Mouse (Mus musculus) lung, postnatal 0 days (tissue): ENCODE measurements around the gene B3gntl1. TPM values are rescaled to one million over a fixed set of nuclear protein-coding genes. Genes with fewer than 3 reads are reported as not detected.

Experiments
- ATAC-seq: fragments of 200-750 bp; cut with Nextera tagmentation; 2 replicates; pipeline ENCODE4 v1.8.0; 2017; ENCODE audit warnings: moderate library complexity
- DNase-seq: peaks from one replicate; pipeline ENCODE4 v3.0.0-alpha.2; 2016; ENCODE audit warnings: low spot score
- H3K27ac ChIP-seq: fragments of 300-500 bp; sonication (generic); 2 replicates; pipeline ENCODE4 v1.5.1; 2014; ENCODE audit warnings: antibody characterized with exemption, mild to moderate bottlenecking, low read length, mixed read lengths
- H3K27me3 ChIP-seq: fragments of 300-500 bp; sonication (generic); replicated peaks from 2 replicates; pipeline ENCODE4 v1.6.1; 2014; ENCODE audit warnings: low read length, mixed read lengths; ENCODE audit not compliant: insufficient read depth
- H3K36me3 ChIP-seq: fragments of 300-500 bp; sonication (generic); 2 replicates; pipeline ENCODE4 v1.6.1; 2014; ENCODE audit warnings: low read length, mixed read lengths; ENCODE audit not compliant: insufficient read depth
- H3K4me1 ChIP-seq: fragments of 300-500 bp; sonication (generic); 2 replicates; pipeline ENCODE4 v1.6.1; 2014; ENCODE audit warnings: antibody characterized with exemption, low read depth, low read length, mixed read lengths; ENCODE audit not compliant: insufficient read depth
- H3K4me2 ChIP-seq: fragments of 300-500 bp; sonication (generic); replicated peaks from 2 replicates; pipeline ENCODE4 v1.6.1; 2014; ENCODE audit warnings: low read depth, mild to moderate bottlenecking, low read length, moderate library complexity, mixed read lengths
- H3K4me3 ChIP-seq: fragments of 300-500 bp; sonication (generic); 2 replicates; pipeline ENCODE4 v1.5.1; 2014; ENCODE audit warnings: low read depth, low read length
- H3K9ac ChIP-seq: fragments of 300-500 bp; sonication (generic); replicated peaks from 2 replicates; pipeline ENCODE4 v1.6.1; 2014; ENCODE audit warnings: low read depth, mild to moderate bottlenecking
- H3K9me3 ChIP-seq: fragments of 300-500 bp; sonication (generic); 2 replicates; pipeline ENCODE4 v1.6.1; 2016; ENCODE audit warnings: low read length, mixed read lengths
- CTCF ChIP-seq: IDR thresholded peaks from 2 replicates; pipeline ENCODE4 v1.5.1; 2016; ENCODE audit warnings: antibody characterized with exemption, mild to moderate bottlenecking
- EP300 ChIP-seq: IDR thresholded peaks from 2 replicates; pipeline ENCODE4 v1.6.1; 2016; ENCODE audit warnings: antibody characterized with exemption, mild to moderate bottlenecking, control low read depth
- WGBS: fragments of 180-500 bp; shearing (Covaris S2); extraction: QIAGEN DNeasy Blood & Tissue Kit; methylation state at CpG from one replicate; pipeline ENCODE4 v1.1.7; 2014; 5-methylcytosine and 5-hydroxymethylcytosine counted together
- polyA plus RNA-seq: library from polyadenylated mRNA; unstranded; fragments of >200 nt; fragmentation: Nextera tagmentation; extraction: Ambion mirVana; gene quantifications from 2 replicates; pipeline ENCODE4 v1.2.1, GENCODE M21; 2015

B3gntl1 gene
- polyA plus RNA-seq, 1 experiment from 2014 or later: 3.4 TPM

DNA sequence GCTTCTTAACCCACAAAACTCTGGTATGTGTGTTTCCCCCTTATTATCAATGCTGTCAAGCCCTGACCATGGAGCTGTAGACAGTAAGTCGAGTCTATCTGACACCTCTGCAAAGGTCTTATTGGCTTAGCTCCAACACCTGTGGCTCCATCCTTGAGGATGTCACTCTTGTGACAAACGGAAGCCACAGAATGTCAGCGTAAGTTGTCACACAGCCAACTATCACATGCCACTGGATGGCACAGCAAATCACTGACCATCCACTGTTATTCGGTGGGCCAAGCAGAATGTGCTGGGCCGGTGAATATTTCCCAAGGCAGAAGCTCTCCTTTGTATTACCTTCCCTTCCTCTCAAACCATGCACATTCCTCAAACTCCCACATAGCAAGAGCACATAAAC is 24.8 kb downstream of the B3gntl1 start:
- H3K27ac ChIP-seq: no peak overlapping the region
- no peak overlapping the region for H3K9ac ChIP-seq
- TF ChIP-seq CTCF: no peak
- no peak for TF ChIP-seq EP300
- 86% methylated on average over 5 of the region's 5 CpGs for WGBS
- H3K27me3 ChIP-seq: no peaks in the 10 kb centered on the region
- ATAC-seq: no peak
- no peak for DNase-seq
- H3K36me3 ChIP-seq: no peaks in the 10 kb centered on the region
- no peaks in the 10 kb centered on the region for H3K4me1 ChIP-seq
- no peak overlapping the region for H3K4me2 ChIP-seq
- no peaks in the 10 kb centered on the region for H3K9me3 ChIP-seq
- H3K4me3 ChIP-seq: no peak overlapping the region

GRCm38 (mm10) chr11:121647321-121647720 is 25.6 kb downstream of the B3gntl1 start:
- 61% methylated on average over 9 of the region's 9 CpGs for WGBS
- no peak overlapping the region for H3K4me2 ChIP-seq
- DNase-seq: peak; percentile 20
- no peak; the same call in 1 of the 2 replicates for ATAC-seq
- H3K9ac ChIP-seq: no peak overlapping the region
- TF ChIP-seq EP300 (peak; percentile 48; the same call in 1 of the 2 replicates), CTCF (no peak)
- no peaks in the 10 kb centered on the region for H3K36me3 ChIP-seq
- no peak overlapping the region for H3K27ac ChIP-seq
- no peak overlapping the region for H3K4me3 ChIP-seq
- no peaks in the 10 kb centered on the region for H3K9me3 ChIP-seq
- no peaks in the 10 kb centered on the region for H3K4me1 ChIP-seq
- no peaks in the 10 kb centered on the region for H3K27me3 ChIP-seq

DNA sequence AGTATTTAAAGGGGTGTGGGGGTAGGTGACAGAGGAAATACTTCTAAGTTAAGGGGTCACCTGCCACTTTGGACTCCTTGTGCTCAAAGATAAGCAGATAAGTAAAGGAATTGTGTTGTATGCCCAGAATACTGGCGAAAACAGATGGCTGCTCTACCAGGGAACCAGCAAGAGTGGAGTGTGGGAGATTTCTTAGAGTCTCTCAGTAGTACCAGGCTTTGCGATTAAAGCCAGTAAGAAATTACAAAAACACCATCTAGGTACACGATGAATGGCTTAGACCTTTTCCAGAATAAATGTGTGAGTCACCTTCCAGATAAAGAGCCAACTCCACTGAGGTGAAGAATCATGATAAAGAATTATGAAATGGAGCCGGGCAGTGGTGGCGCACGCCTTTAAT is 27.6 kb downstream of the B3gntl1 start:
- H3K27ac ChIP-seq: no peak overlapping the region
- no peak overlapping the region for H3K9ac ChIP-seq
- H3K4me2 ChIP-seq: no peak overlapping the region
- no peaks in the 10 kb centered on the region for H3K27me3 ChIP-seq
- no peak for ATAC-seq
- WGBS: 85% methylated on average over 6 of the region's 6 CpGs
- no peak for DNase-seq
- H3K36me3 ChIP-seq: no peaks in the 10 kb centered on the region
- no peaks in the 10 kb centered on the region for H3K9me3 ChIP-seq
- H3K4me3 ChIP-seq: no peak overlapping the region
- TF ChIP-seq EP300 (no peak), CTCF (no peak)
- H3K4me1 ChIP-seq: no peaks in the 10 kb centered on the region

DNA sequence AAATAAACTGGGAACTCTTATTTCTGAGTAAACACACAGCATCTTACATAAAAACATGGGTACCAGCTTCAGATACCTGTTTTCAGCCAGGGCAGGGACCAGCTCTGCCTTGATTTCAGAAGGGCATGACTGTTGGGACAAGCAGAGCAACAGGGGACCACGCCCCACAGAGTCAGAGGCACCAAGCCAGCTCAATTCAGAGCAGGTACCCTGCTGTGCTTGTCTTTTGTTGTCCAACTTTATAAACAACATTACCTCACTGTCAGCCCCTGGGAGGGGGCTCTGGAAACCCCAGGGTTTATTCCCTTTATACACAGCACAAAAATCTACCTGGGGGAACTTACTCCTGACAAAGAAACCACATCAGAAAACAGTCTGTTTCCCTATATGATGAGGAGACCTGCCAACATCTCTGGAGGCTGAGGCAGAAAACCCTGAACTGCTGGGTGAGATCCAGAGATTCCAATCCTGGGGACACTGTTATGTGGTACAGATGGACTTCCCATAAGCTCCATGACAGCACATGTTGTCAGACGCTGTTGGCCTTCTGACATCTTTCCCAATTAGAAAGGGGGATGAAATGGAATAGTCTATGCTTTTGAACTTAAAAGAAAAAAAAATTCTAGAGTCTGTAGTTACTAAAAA is 31.3 kb downstream of the B3gntl1 start:
- H3K27me3 ChIP-seq: no peaks in the 10 kb centered on the region
- ATAC-seq (no peak), DNase-seq (no peak)
- H3K4me1 ChIP-seq: no peaks in the 10 kb centered on the region
- no peaks in the 10 kb centered on the region for H3K9me3 ChIP-seq
- no peak overlapping the region for H3K27ac ChIP-seq
- no peak overlapping the region for H3K4me2 ChIP-seq
- no peak overlapping the region for H3K4me3 ChIP-seq
- no peaks in the 10 kb centered on the region for H3K36me3 ChIP-seq
- 80% methylated on average over 2 of the region's 2 CpGs for WGBS
- TF ChIP-seq EP300 (no peak), CTCF (no peak)
- no peak overlapping the region for H3K9ac ChIP-seq

GRCm38 (mm10) chr11:121636646-121637045 is 36.3 kb downstream of the B3gntl1 start:
- no peaks in the 10 kb centered on the region for H3K9me3 ChIP-seq
- TF ChIP-seq EP300 (no peak), CTCF (no peak)
- DNase-seq: no peak
- no peak overlapping the region for H3K4me3 ChIP-seq
- H3K9ac ChIP-seq: no peak overlapping the region
- no peak overlapping the region for H3K27ac ChIP-seq
- no peaks in the 10 kb centered on the region for H3K27me3 ChIP-seq
- H3K4me2 ChIP-seq: no peak overlapping the region
- no peaks in the 10 kb centered on the region for H3K36me3 ChIP-seq
- ATAC-seq: no peak
- WGBS: 90% methylated on average over 10 of the region's 10 CpGs
- no peaks in the 10 kb centered on the region for H3K4me1 ChIP-seq

GRCm38 (mm10) chr11:121631410-121631809 is 41.5 kb downstream of the B3gntl1 start:
- no peak overlapping the region for H3K27ac ChIP-seq
- no peak overlapping the region for H3K4me3 ChIP-seq
- 91% methylated on average over 7 of the region's 7 CpGs for WGBS
- H3K27me3 ChIP-seq: no peaks in the 10 kb centered on the region
- H3K36me3 ChIP-seq: no peaks in the 10 kb centered on the region
- TF ChIP-seq EP300 (no peak), CTCF (no peak)
- ATAC-seq (no peak), DNase-seq (no peak)
- no peaks in the 10 kb centered on the region for H3K9me3 ChIP-seq
- no peak overlapping the region for H3K9ac ChIP-seq
- H3K4me1 ChIP-seq: no peaks in the 10 kb centered on the region
- no peak overlapping the region for H3K4me2 ChIP-seq

DNA sequence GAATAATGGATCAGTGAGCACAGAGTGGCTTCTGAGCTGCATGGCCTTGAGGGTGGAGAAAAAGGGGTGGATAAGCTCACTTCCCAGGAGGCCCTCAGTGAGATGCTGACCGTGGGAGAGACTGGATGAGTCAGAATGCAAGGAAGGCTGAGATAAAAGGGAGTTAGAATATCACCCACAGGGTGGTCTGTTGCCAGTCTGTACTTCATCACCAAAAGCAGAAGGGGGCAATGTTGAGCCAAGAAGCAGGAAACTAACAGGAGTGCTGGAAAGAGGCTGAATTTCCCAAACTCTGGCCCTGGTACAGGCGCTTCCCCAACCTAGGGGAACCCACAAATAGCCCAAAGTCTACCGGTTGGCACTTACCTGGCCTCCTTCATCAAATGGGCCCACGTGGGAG is 42.5 kb downstream of the B3gntl1 start:
- no peak overlapping the region for H3K4me3 ChIP-seq
- ATAC-seq: no peak
- TF ChIP-seq EP300 (no peak), CTCF (peak; percentile 60)
- H3K27ac ChIP-seq: no peak overlapping the region
- H3K4me1 ChIP-seq: no peaks in the 10 kb centered on the region
- H3K4me2 ChIP-seq: no peak overlapping the region
- no peak for DNase-seq
- no peaks in the 10 kb centered on the region for H3K9me3 ChIP-seq
- H3K9ac ChIP-seq: no peak overlapping the region
- H3K36me3 ChIP-seq: no peaks in the 10 kb centered on the region
- WGBS: 81% methylated on average over 4 of the region's 4 CpGs
- no peaks in the 10 kb centered on the region for H3K27me3 ChIP-seq
